Mouse (Mus musculus) liver, postnatal 0 days (tissue): ENCODE measurements around the gene 9430038I01Rik. TPM values are rescaled to one million over a fixed set of nuclear protein-coding genes. Genes with fewer than 3 reads are reported as not detected.
"Not testable (repeated sequence)": the region's sequence is repeated elsewhere in the genome, so short reads cannot be mapped to it uniquely, and the experiment has no call there.

Experiments
- ATAC-seq: fragments of 200-750 bp; cut with Nextera tagmentation; 2 replicates; pipeline ENCODE4 v1.8.0; 2017; ENCODE audit warnings: mild to moderate bottlenecking, moderate library complexity
- DNase-seq: peaks from one replicate; pipeline ENCODE4 v3.0.0-alpha.2; 2016
- H3K27ac ChIP-seq: fragments of 300-500 bp; sonication (generic); 2 replicates; pipeline ENCODE4 v1.5.1; 2014; ENCODE audit warnings: antibody characterized with exemption, moderate library complexity, mild to moderate bottlenecking, low read depth
- H3K27me3 ChIP-seq: fragments of 300-500 bp; sonication (generic); 2 replicates; pipeline ENCODE4 v1.6.1; 2014; ENCODE audit warnings: low read length, control low read depth, mixed read lengths; ENCODE audit not compliant: insufficient read depth
- H3K36me3 ChIP-seq: fragments of 300-500 bp; sonication (generic); replicated peaks from 2 replicates; pipeline ENCODE4 v1.6.1; 2014; ENCODE audit warnings: mild to moderate bottlenecking, control low read depth, low read length, moderate library complexity, mixed read lengths; ENCODE audit not compliant: insufficient read depth
- H3K4me1 ChIP-seq: fragments of 300-500 bp; sonication (generic); 2 replicates; pipeline ENCODE4 v1.6.1; 2014; ENCODE audit warnings: antibody characterized with exemption, mild to moderate bottlenecking, control low read depth; ENCODE audit not compliant: insufficient read depth
- H3K4me2 ChIP-seq: fragments of 300-500 bp; sonication (generic); 2 replicates; pipeline ENCODE4 v1.6.1; 2014; ENCODE audit warnings: low read depth, mild to moderate bottlenecking, low read length, moderate library complexity, mixed read lengths
- H3K4me3 ChIP-seq: fragments of 300-500 bp; sonication (generic); 2 replicates; pipeline ENCODE4 v1.5.1; 2014; ENCODE audit warnings: low read depth, low read length
- H3K9ac ChIP-seq: fragments of 300-500 bp; sonication (generic); replicated peaks from 2 replicates; pipeline ENCODE4 v1.6.1; 2014; ENCODE audit warnings: mild to moderate bottlenecking, moderate library complexity
- H3K9me3 ChIP-seq: fragments of 300-500 bp; sonication (generic); 2 replicates; pipeline ENCODE4 v1.6.1; 2016; ENCODE audit warnings: mild to moderate bottlenecking, control low read depth, low read length, mixed read lengths
- CTCF ChIP-seq: sonication (generic); IDR thresholded peaks from 2 replicates; pipeline ENCODE4 v1.5.1; 2016; ENCODE audit warnings: antibody characterized with exemption, low read depth
- EP300 ChIP-seq: IDR thresholded peaks from 2 replicates; pipeline ENCODE4 v1.6.1; 2016; ENCODE audit warnings: antibody characterized with exemption, low read depth, mild to moderate bottlenecking
- WGBS: fragments of 180-500 bp; shearing (Covaris S2); extraction: QIAGEN DNeasy Blood & Tissue Kit; methylation state at CpG from one replicate; pipeline ENCODE4 v1.1.7; 2014; ENCODE audit not compliant: insufficient replicate concordance; 5-methylcytosine and 5-hydroxymethylcytosine counted together
- polyA plus RNA-seq: library from polyadenylated mRNA; unstranded; fragments of >200 nt; fragmentation: Nextera tagmentation; extraction: Ambion mirVana; gene quantifications from 2 replicates; pipeline ENCODE4 v1.2.1, GENCODE M21; 2015

The 9430038I01Rik gene
- polyA plus RNA-seq, result 14.8 and 16.0 TPM in 2 replicates

- under 1% methylated on average over 56 of the region's 63 CpGs for WGBS
Observed at GRCm38 (mm10) chr7:137410337-137411197, at the start of gene 9430038I01Rik. TSS of gene 9430038I01Rik (minus strand) at chr7:137410762.

GRCm38 (mm10) chr7:137445321-137445720 is 34.8 kb upstream of the 9430038I01Rik start:
- no peaks in the 10 kb centered on the region for H3K9me3 ChIP-seq
- no peak overlapping the region for H3K4me2 ChIP-seq
- peaks cover 23% of the 10 kb centered on the region for H3K36me3 ChIP-seq
- H3K27ac ChIP-seq, result no peak overlapping the region
- H3K4me1 ChIP-seq, result no peaks in the 10 kb centered on the region
- H3K27me3 ChIP-seq, result no peaks in the 10 kb centered on the region
- no peak overlapping the region for H3K4me3 ChIP-seq
- no peak overlapping the region for H3K9ac ChIP-seq
- no peak for DNase-seq
- no peak for TF ChIP-seq EP300
- TF ChIP-seq CTCF, result no peak
- ATAC-seq, result peak; percentile 43; the same call in 1 of the 2 replicates
- WGBS, result 72% methylated on average over 12 of the region's 12 CpGs

More at GRCm38 (mm10) chr7:137410337-137411197, at the start of gene 9430038I01Rik:
- Histone ChIP-seq H3K4me2 (peak within 1 kb of the TSS; percentile 79), H3K27ac (peak within 1 kb of the TSS; percentile 96), H3K9me3 (no peaks in the 10 kb centered on the region), H3K4me1 (peaks cover 21% of the 10 kb centered on the region), H3K4me3 (peak within 1 kb of the TSS; percentile 59), H3K27me3 (no peaks in the 10 kb centered on the region), H3K36me3 (no peaks in the 10 kb centered on the region), H3K9ac (peak within 1 kb of the TSS; percentile 80)
- ATAC-seq (peak; percentile 97), DNase-seq (peak; percentile 97)
- TF ChIP-seq CTCF, result no peak
- no peak for TF ChIP-seq EP300

- 92% methylated on average over 4 of the region's 4 CpGs for WGBS
- H3K4me1 ChIP-seq, result peaks cover 16% of the 10 kb centered on the region
- ATAC-seq (no peak), DNase-seq (no peak)
- TF ChIP-seq CTCF, result no peak
- TF ChIP-seq EP300, result no peak
- no peaks in the 10 kb centered on the region for H3K9me3 ChIP-seq
- H3K9ac ChIP-seq, result no peak overlapping the region
- peaks cover 9% of the 10 kb centered on the region for H3K36me3 ChIP-seq
- H3K27ac ChIP-seq, result no peak overlapping the region
- no peak overlapping the region for H3K4me2 ChIP-seq
- no peaks in the 10 kb centered on the region for H3K27me3 ChIP-seq
- H3K4me3 ChIP-seq, result no peak overlapping the region
Observed at GRCm38 (mm10) chr7:137442951-137443350, 32.4 kb upstream of the 9430038I01Rik start.

- TF ChIP-seq CTCF, result 0 out of 2 replicates have a peak, but pooled peaks have one; percentile 6
- not testable (repeated sequence) for H3K27me3 ChIP-seq, H3K36me3 ChIP-seq, H3K9me3 ChIP-seq, H3K9ac ChIP-seq, DNase-seq, ATAC-seq, H3K27ac ChIP-seq
- Histone ChIP-seq H3K4me3 (peak overlapping the region; percentile 68), H3K4me1 (peaks cover 21% of the 10 kb centered on the region), H3K4me2 (peak overlapping the region; percentile 95)
- 66% methylated on average over 7 of the region's 7 CpGs for WGBS
Observed at GRCm38 (mm10) chr7:137438962-137439361, 28.4 kb upstream of the 9430038I01Rik start.

- no peaks in the 10 kb centered on the region for H3K36me3 ChIP-seq
- TF ChIP-seq CTCF (no peak), EP300 (no peak)
- H3K4me2 ChIP-seq, result peak overlapping the region; percentile 95
- H3K4me1 ChIP-seq, result peaks cover 21% of the 10 kb centered on the region
- H3K27me3 ChIP-seq, result no peaks in the 10 kb centered on the region
- H3K4me3 ChIP-seq, result peak overlapping the region; percentile 68
- peak overlapping the region; percentile 79 for H3K27ac ChIP-seq
- DNase-seq (no peak), ATAC-seq (no peak)
- peak overlapping the region; percentile 88 for H3K9ac ChIP-seq
- H3K9me3 ChIP-seq, result no peaks in the 10 kb centered on the region
- 5% methylated on average over 7 of the region's 7 CpGs for WGBS
Observed at GRCm38 (mm10) chr7:137438179-137438550, 27.6 kb upstream of the 9430038I01Rik start.

GRCm38 (mm10) chr7:137437440-137438178 is 27.0 kb upstream of the 9430038I01Rik start, which contains the start of gene Glrx3:
TSS of gene Glrx3 (plus strand) at chr7:137437614.
- peak; percentile 99 for ATAC-seq
- Histone ChIP-seq H3K4me3 (peak within 1 kb of the TSS; percentile 68), H3K4me1 (peaks cover 21% of the 10 kb centered on the region), H3K4me2 (peak within 1 kb of the TSS; percentile 95), H3K9me3 (no peaks in the 10 kb centered on the region), H3K27me3 (no peaks in the 10 kb centered on the region), H3K9ac (peak within 1 kb of the TSS; percentile 88), H3K27ac (peak within 1 kb of the TSS; percentile 79), H3K36me3 (no peaks in the 10 kb centered on the region)
- DNase-seq, result peak; percentile 97
- TF ChIP-seq CTCF (no peak), EP300 (no peak)
- WGBS, result under 1% methylated on average over 59 of the region's 69 CpGs
